Mouse (Mus musculus): Measurements from ENCODE around the gene Gpatch4.

GRCm38 (mm10) chr3:88073631-88074030 is 30.7 kb downstream of the Gpatch4 start:
- TF ChIP-seq CTCF (IDR thresholded peaks at IDR 0.05): no peak
- no peak for TF ChIP-seq EP300 (IDR thresholded peaks at IDR 0.05)

Data from lung, postnatal 0 days (tissue).